Mouse (Mus musculus) embryonic facial prominence, embryonic 15.5 days (tissue): Measurements from ENCODE around the gene Rpl7a. TPM values are rescaled to one million over a fixed set of nuclear protein-coding genes. Genes with fewer than 3 reads are reported as not detected.

ENCODE experiments used
- polyA plus RNA-seq: library from polyadenylated mRNA; unstranded; fragments of >200 nt; fragmentation: Nextera tagmentation; extraction: Ambion mirVana; gene quantifications from 2 replicates; pipeline ENCODE4 v1.2.1, GENCODE M21; 2015

Rpl7a gene
- polyA plus RNA-seq, 1 experiment from 2014 or later: 584 TPM

Other genes starting within 250 kb of the Rpl7a start
- gene Lcn4, start 239.5 kb upstream of the Rpl7a start, polyA plus RNA-seq: not detected in 2 replicates
- not detected in 2 replicates for gene Abo, start 45.8 kb upstream of the Rpl7a start, polyA plus RNA-seq
- gene Surf6, start 7.9 kb upstream of the Rpl7a start, polyA plus RNA-seq: 28.4 and 28.8 TPM in 2 replicates
- 52.4 and 56.4 TPM in 2 replicates for gene Med22, start 87 bp upstream of the Rpl7a start, polyA plus RNA-seq
- gene Surf2, start 5.6 kb downstream of the Rpl7a start, polyA plus RNA-seq: 38.2 TPM in 2 replicates
- 58.4 and 60.4 TPM in 2 replicates for gene Surf1, start 5.8 kb downstream of the Rpl7a start, polyA plus RNA-seq
- gene Surf4, start 23.2 kb downstream of the Rpl7a start, polyA plus RNA-seq: 265 and 273 TPM in 2 replicates
- gene Stkld1, start 23.3 kb downstream of the Rpl7a start, polyA plus RNA-seq: 0.07 and 0.14 TPM in 2 replicates
- 43.2 and 48.6 TPM in 2 replicates for gene Rexo4, start 53.6 kb downstream of the Rpl7a start, polyA plus RNA-seq
- gene Adamts13, start 62.7 kb downstream of the Rpl7a start, polyA plus RNA-seq: 0.12 and 0.25 TPM in 2 replicates
- gene Cacfd1, start 99.2 kb downstream of the Rpl7a start, polyA plus RNA-seq: 72.7 and 82.7 TPM in 2 replicates
- 0.91 and 1.1 TPM in 2 replicates for gene Slc2a6, start 117.2 kb downstream of the Rpl7a start, polyA plus RNA-seq
- gene Mymk, start 161.4 kb downstream of the Rpl7a start, polyA plus RNA-seq: 63.7 and 71.1 TPM in 2 replicates
- 3.8 and 5.0 TPM in 2 replicates for gene Adamtsl2, start 168.6 kb downstream of the Rpl7a start, polyA plus RNA-seq
- gene Fam163b, start 231.7 kb downstream of the Rpl7a start, polyA plus RNA-seq: 0.12 and 0.31 TPM in 2 replicates